Mouse (Mus musculus): ENCODE data around the gene Siah1a. TPM values are rescaled to one million over a fixed set of nuclear protein-coding genes. Genes with fewer than 3 reads are reported as not detected.

Gene Siah1a
- polyA plus RNA-seq, 1 experiment, result 26.5 TPM

DNA sequence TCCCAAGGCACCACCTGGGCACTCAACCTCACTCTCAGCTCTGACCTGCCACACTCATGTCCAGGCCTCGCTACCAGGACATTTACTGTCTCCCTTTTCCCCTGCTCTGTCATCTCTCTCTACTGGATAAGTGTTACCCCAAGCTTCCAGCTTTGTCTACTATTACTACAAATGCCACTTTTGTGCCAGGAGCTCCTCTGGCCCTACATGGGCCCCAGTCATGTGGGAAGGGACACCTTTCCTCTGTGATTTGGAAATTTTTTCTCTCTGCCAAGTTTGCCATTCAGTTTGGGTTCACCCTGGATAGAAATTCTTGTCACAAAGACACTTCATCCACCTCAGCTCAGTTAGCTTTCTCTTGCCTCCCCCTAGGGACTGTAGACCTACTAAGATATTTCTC lies 14.9 kb downstream of the Siah1a start:
- Histone ChIP-seq H3K4me1 (ENCODE audit: control insufficient read depth, insufficient read depth, low read length) (peaks cover 9% of the 10 kb centered on the region), H3K27me3 (ENCODE audit: control insufficient read depth, insufficient read depth, low read length) (no peaks in the 10 kb centered on the region), H3K27ac (ENCODE audit: control insufficient read depth, insufficient read depth, low read depth, low read length) (no peak overlapping the region), H3K36me3 (ENCODE audit: control insufficient read depth, insufficient read depth, low read length) (no peaks in the 10 kb centered on the region), H3K4me3 (ENCODE audit: control insufficient read depth, low read depth, low read length) (no peak overlapping the region)
- TF ChIP-seq CTCF (IDR thresholded peaks at IDR 0.05; ENCODE audit: control insufficient read depth, insufficient read depth, insufficient replicate concordance, low read depth, low read length), result no peak
- TF ChIP-seq POLR2A (IDR thresholded peaks at IDR 0.05; ENCODE audit: control insufficient read depth, low read depth, low read length), result no peak

DNA sequence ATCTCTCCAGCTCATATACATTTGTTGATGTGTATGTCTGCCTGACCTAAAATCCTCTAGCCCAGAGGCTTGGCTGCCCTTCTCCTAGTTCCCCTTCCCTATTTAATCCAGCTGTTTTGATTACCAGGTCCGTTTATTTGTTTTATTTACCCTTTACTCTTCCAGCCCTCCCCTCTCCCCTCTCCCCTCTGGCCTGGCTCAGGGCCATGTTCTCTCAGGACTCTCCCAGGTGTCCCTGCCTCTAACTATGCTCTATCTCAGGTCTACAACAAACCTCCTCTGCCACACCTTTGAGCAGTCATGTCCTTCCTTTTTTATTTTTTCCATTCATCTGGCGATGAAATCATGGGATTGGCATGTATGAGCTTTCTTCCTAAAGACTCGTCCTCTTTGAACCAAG lies 15.4 kb downstream of the Siah1a start:
- H3K36me3 ChIP-seq (ENCODE audit: control insufficient read depth, insufficient read depth, low read length), result no peaks in the 10 kb centered on the region
- H3K27me3 ChIP-seq (ENCODE audit: control insufficient read depth, insufficient read depth, low read length), result no peaks in the 10 kb centered on the region
- H3K27ac ChIP-seq (ENCODE audit: control insufficient read depth, insufficient read depth, low read depth, low read length), result no peak overlapping the region
- peaks cover 7% of the 10 kb centered on the region for H3K4me1 ChIP-seq (ENCODE audit: control insufficient read depth, insufficient read depth, low read length)
- TF ChIP-seq CTCF (IDR thresholded peaks at IDR 0.05; ENCODE audit: control insufficient read depth, insufficient read depth, insufficient replicate concordance, low read depth, low read length) (no peak), POLR2A (IDR thresholded peaks at IDR 0.05; ENCODE audit: control insufficient read depth, low read depth, low read length) (no peak)
- H3K4me3 ChIP-seq (ENCODE audit: control insufficient read depth, low read depth, low read length), result no peak overlapping the region

DNA sequence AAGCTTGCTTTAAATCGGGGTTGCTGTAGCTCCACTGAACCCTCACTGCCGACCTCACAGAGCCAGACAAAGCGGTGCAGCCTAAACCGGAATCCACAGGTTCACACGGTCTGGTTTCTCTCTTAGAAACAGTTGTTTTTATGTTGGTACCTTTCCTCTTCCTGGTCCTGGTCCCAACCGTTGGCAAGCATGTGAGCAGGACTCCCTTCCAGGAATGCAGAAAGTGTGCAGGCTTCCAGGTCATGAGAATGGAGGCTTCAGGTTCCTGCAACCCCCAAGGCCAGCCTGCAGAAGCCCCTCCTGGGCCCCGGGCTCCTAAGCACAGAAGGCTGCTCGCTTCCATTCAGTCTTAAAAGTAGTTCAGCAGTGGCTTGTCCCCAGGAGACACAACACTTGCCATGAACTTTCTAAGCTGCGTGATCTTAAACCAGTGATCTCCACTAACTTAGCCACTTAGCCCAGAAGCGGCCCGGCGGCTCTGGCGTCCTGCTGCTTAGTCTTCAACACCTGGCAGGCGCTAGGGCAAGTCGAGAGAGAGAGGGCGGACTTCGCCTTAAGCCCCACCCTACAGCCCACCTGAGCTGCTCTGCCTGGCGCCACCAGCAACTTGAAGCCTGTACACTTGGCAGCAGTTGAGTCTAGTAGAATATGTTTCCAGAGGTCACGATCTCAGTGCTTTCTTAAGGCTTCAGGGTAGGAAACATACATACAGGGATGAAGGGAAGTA lies 17.3 kb downstream of the Siah1a start:
- TF ChIP-seq POLR2A (IDR thresholded peaks at IDR 0.05; ENCODE audit: control insufficient read depth, low read depth, low read length) (no peak), CTCF (IDR thresholded peaks at IDR 0.05; ENCODE audit: control insufficient read depth, insufficient read depth, insufficient replicate concordance, low read depth, low read length) (no peak)
- H3K27me3 ChIP-seq (ENCODE audit: control insufficient read depth, insufficient read depth, low read length), result no peaks in the 10 kb centered on the region
- no peak overlapping the region for H3K27ac ChIP-seq (ENCODE audit: control insufficient read depth, insufficient read depth, low read depth, low read length)
- H3K4me1 ChIP-seq (ENCODE audit: control insufficient read depth, insufficient read depth, low read length), result peaks cover 7% of the 10 kb centered on the region
- no peaks in the 10 kb centered on the region for H3K36me3 ChIP-seq (ENCODE audit: control insufficient read depth, insufficient read depth, low read length)
- H3K4me3 ChIP-seq (ENCODE audit: control insufficient read depth, low read depth, low read length), result no peak overlapping the region

DNA sequence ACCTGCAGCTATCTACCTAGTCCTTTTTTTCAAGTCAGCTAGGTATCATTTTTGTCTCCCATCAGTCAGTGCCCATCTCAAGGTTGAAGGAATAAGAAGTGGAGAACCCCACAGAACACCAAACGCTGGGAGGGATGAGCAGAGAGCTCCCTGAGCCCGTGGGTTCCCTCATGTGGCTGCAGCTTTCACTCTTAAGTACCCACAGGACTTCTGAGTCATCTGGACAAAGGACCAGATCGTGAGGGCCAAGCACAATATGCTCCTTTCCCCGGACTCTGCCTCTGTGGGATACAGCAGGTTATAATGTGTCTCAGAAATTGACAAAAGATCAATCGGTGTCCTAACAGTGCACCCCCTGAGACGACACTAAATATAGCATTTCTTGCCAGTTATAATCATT lies 18.8 kb downstream of the Siah1a start:
- TF ChIP-seq CTCF (IDR thresholded peaks at IDR 0.05; ENCODE audit: control insufficient read depth, insufficient read depth, insufficient replicate concordance, low read depth, low read length), result no peak
- no peak for TF ChIP-seq POLR2A (IDR thresholded peaks at IDR 0.05; ENCODE audit: control insufficient read depth, low read depth, low read length)
- Histone ChIP-seq H3K27me3 (ENCODE audit: control insufficient read depth, insufficient read depth, low read length) (no peaks in the 10 kb centered on the region), H3K36me3 (ENCODE audit: control insufficient read depth, insufficient read depth, low read length) (no peaks in the 10 kb centered on the region), H3K27ac (ENCODE audit: control insufficient read depth, insufficient read depth, low read depth, low read length) (no peak overlapping the region), H3K4me3 (ENCODE audit: control insufficient read depth, low read depth, low read length) (no peak overlapping the region), H3K4me1 (ENCODE audit: control insufficient read depth, insufficient read depth, low read length) (peaks cover 7% of the 10 kb centered on the region)

DNA sequence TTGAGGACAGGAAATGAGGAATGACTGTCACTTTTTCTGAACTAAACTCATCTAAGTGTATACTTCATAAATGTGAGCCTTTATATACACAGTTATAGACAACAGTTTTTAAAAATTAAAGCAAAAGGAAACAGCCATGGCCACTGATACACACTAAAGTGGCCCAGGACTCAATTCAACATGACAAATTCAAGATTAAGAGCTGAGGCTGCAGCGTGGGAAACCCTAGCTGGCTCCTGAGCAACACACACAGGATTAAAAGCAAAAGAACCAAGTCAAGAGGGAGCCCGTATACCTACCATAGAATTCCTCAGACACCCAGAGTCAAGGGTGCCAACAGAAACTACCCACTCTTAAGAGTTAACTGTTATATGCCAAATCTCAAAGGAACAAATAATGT lies 24.2 kb downstream of the Siah1a start:
- Histone ChIP-seq H3K4me1 (ENCODE audit: control insufficient read depth, insufficient read depth, low read length) (no peaks in the 10 kb centered on the region), H3K27ac (ENCODE audit: control insufficient read depth, insufficient read depth, low read depth, low read length) (no peak overlapping the region), H3K27me3 (ENCODE audit: control insufficient read depth, insufficient read depth, low read length) (no peaks in the 10 kb centered on the region), H3K36me3 (ENCODE audit: control insufficient read depth, insufficient read depth, low read length) (no peaks in the 10 kb centered on the region), H3K4me3 (ENCODE audit: control insufficient read depth, low read depth, low read length) (no peak overlapping the region)
- TF ChIP-seq POLR2A (IDR thresholded peaks at IDR 0.05; ENCODE audit: control insufficient read depth, low read depth, low read length) (no peak), CTCF (IDR thresholded peaks at IDR 0.05; ENCODE audit: control insufficient read depth, insufficient read depth, insufficient replicate concordance, low read depth, low read length) (no peak)

DNA sequence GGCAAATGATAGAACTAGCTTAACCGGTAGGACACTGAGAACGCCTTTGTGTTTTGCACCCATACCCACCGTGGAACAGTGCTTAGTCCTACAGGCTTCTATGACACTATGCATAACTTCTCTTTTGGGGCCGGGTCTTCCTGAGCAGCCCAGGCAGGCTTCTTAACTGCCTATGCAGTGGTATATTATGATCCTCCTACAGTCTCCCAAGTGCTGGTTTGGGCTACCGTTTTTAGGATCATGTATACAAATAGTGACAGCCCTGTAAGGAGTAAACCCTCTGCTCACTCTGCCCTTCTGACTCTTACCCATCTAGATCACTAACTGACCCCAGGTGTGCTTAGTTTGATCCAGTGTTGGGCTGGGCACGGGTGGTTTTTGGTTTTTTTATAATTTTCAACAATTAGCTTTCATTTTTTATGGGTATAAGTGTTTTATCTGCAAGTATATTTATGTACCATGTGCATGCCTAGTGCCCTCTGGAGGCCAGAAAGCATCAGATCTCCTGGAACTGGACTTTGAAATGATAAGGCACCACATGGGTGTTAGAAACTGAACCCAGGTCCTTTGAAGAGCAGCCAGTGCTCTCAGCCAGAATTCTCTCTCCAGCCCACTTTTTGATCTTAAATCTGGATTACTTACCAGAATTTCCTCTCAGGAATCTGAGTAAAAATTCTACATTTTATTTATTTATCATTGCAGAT lies 24.8 kb downstream of the Siah1a start:
- no peaks in the 10 kb centered on the region for H3K4me1 ChIP-seq (ENCODE audit: control insufficient read depth, insufficient read depth, low read length)
- H3K4me3 ChIP-seq (ENCODE audit: control insufficient read depth, low read depth, low read length), result no peak overlapping the region
- H3K27ac ChIP-seq (ENCODE audit: control insufficient read depth, insufficient read depth, low read depth, low read length), result no peak overlapping the region
- H3K36me3 ChIP-seq (ENCODE audit: control insufficient read depth, insufficient read depth, low read length), result no peaks in the 10 kb centered on the region
- no peak for TF ChIP-seq CTCF (IDR thresholded peaks at IDR 0.05; ENCODE audit: control insufficient read depth, insufficient read depth, insufficient replicate concordance, low read depth, low read length)
- no peak for TF ChIP-seq POLR2A (IDR thresholded peaks at IDR 0.05; ENCODE audit: control insufficient read depth, low read depth, low read length)
- H3K27me3 ChIP-seq (ENCODE audit: control insufficient read depth, insufficient read depth, low read length), result no peaks in the 10 kb centered on the region

DNA sequence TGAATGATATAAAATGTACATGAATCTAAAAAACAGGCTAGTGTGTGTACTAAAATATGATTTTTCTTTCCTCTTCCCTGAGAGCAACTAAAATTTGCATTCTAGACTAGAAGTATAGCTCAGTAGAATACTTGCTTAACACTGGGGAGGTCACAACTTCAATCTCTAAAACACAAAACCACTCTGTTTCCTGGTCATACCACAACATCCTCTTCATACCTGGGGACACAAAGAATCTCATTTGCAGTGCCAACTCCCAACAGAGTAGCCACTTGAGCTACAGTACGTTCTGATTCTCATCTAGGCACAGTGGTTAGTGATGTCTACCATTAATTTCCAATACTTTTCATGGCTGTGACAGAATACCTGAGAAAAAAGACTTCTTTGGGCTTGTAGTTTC lies 26.4 kb downstream of the Siah1a start:
- no peak overlapping the region for H3K4me3 ChIP-seq (ENCODE audit: control insufficient read depth, low read depth, low read length)
- H3K36me3 ChIP-seq (ENCODE audit: control insufficient read depth, insufficient read depth, low read length), result no peaks in the 10 kb centered on the region
- H3K27me3 ChIP-seq (ENCODE audit: control insufficient read depth, insufficient read depth, low read length), result no peaks in the 10 kb centered on the region
- TF ChIP-seq CTCF (IDR thresholded peaks at IDR 0.05; ENCODE audit: control insufficient read depth, insufficient read depth, insufficient replicate concordance, low read depth, low read length) (no peak), POLR2A (IDR thresholded peaks at IDR 0.05; ENCODE audit: control insufficient read depth, low read depth, low read length) (no peak)
- no peaks in the 10 kb centered on the region for H3K4me1 ChIP-seq (ENCODE audit: control insufficient read depth, insufficient read depth, low read length)
- no peak overlapping the region for H3K27ac ChIP-seq (ENCODE audit: control insufficient read depth, insufficient read depth, low read depth, low read length)

Measured in testis, adult 2 months (tissue).